Mouse (Mus musculus) frontal cortex, postnatal 10 days (tissue): ENCODE data around the gene BC017158.
A peak's percentile ranks its signal among the peaks of the same experiment; 100 is the strongest.

Experiments
- DNase-seq, 2 experiments: peaks; one replicate each; pipeline ENCODE4 v3.0.0; 2022; ENCODE audit warnings: low spot score in 2 of 2, mixed read lengths in 1 of 2

BC017158 gene

GRCm38 (mm10) chr7:128256783-128257334, 41.1 kb downstream of the BC017158 start:
- no peak for DNase-seq

- no peak for DNase-seq
Measured at GRCm38 (mm10) chr7:128255757-128256156, 42.2 kb downstream of the BC017158 start.

DNA sequence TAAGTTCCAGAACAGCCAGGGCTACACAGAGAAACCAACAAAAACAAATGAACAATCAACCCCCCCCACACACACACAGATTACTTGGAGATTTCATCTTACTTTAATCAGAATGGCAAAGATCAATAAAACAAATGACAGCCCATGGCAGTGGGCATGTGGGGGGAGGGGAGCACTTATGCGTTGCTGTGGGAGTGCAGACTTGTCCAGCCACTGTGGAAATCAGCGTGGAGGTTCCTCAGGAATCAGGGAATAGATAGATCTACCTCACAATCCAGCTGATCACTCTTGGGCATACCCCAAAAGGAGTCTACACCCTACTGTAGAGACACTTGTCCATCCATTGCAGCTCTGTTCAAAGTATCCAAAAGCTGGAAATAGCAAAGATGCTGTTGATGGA, 43.0 kb downstream of the BC017158 start:
- no peak for DNase-seq

DNA sequence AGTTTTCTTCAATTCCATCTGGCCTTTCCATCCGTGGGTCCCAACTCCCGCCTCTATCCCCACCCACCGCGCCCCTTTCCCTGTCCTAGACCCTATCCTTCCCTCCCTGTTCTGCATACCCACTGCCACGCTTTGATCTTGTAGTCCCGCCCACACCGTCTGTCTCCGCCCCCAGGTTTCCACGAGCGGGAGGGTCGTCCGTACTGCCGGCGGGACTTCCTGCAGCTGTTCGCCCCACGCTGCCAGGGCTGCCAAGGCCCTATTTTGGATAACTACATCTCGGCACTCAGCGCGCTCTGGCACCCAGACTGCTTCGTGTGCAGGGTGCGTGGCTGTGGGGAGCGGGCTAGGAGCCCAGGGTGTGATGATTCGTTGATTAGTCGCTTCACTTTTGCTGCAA, 45.4 kb downstream of the BC017158 start:
- DNase-seq = peak; percentile 63 to 72

- no peak for DNase-seq
Measured at GRCm38 (mm10) chr7:128251946-128252345, 46.0 kb downstream of the BC017158 start.

GRCm38 (mm10) chr7:128249998-128250397, 48.0 kb downstream of the BC017158 start:
- no peak for DNase-seq

GRCm38 (mm10) chr7:128248081-128249042, 49.6 kb downstream of the BC017158 start:
- no peak for DNase-seq

DNA sequence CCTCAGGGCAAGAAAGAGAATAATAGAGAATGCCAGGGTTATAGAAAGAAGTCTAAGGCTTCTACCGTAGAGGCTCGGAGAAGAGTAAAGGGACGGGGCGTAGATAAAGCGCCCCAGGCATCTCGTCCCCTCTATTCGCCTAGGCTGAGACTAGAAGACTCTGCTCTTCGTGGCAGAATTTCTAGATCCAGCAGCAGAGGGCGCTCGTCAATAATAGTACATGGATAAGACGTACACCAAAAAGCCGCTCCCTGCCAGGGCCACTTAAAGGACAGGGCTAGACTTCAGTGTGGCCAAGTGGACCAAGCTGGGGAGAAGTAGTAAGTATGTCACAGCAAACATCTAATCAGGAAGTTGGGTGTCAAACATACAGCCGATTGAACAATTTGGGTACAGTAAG, 50.5 kb downstream of the BC017158 start:
- peak; percentile 73 to 84 for DNase-seq

- DNase-seq = peak; percentile 44 to 61
Measured at GRCm38 (mm10) chr7:128246496-128247391, 51.2 kb downstream of the BC017158 start, which contains the start of gene Tgfb1i1. Gene Tgfb1i1 (plus strand): TSS chr7:128246812.

DNA sequence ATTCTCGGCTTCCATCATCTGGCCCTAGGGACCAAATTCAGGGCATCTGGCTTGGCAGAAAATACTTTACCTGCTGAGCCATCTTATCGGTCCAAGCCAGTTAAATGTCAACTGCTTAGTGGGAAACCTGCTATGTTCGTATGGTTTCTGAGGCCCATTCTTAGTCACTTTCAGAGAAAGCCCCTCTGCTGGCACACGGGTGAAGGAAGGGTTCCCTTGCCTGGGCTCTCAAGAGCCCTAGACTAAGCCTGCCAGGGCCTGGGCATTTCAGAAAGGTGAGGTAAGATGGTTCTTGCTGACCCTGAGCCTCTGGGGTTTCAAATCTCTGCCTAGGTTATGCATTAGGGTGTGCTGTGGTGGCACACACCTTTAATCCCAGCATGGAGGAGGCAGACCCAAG, 52.4 kb downstream of the BC017158 start:
- no peak for DNase-seq

DNA sequence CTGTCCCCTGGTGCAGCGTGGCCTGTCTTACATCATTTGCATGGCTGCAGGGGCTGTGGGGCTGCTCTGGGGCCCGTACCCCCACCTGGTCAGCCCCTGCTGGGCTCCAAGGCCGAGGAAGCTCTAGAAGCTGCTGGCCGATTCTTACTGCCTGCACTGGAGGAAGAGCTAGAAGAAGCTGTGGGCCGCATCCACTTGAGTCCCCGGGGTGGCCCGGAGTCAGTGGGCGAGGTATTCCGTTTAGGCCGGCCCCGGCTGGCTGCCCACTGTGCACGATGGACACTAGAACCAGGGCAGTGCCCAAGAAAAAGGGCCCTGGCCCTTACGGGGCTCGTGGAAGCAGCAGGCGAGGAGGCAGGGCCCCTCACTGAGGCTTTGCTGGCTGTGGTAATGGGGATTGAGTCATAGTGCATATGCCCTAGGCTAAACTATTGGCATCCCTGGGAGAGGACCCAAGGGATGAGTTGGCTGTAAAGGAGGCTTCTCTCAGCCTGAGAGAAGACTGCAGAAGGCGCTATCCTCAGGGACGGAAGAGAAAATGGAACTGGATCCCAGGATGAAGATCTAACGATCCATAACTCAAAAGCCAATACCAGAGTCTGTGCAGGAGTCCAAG, 53.5 kb downstream of the BC017158 start:
- DNase-seq = no peak

GRCm38 (mm10) chr7:128243921-128244320, 54.0 kb downstream of the BC017158 start:
- DNase-seq = no peak

GRCm38 (mm10) chr7:128242331-128242730, 55.6 kb downstream of the BC017158 start:
- no peak for DNase-seq

DNA sequence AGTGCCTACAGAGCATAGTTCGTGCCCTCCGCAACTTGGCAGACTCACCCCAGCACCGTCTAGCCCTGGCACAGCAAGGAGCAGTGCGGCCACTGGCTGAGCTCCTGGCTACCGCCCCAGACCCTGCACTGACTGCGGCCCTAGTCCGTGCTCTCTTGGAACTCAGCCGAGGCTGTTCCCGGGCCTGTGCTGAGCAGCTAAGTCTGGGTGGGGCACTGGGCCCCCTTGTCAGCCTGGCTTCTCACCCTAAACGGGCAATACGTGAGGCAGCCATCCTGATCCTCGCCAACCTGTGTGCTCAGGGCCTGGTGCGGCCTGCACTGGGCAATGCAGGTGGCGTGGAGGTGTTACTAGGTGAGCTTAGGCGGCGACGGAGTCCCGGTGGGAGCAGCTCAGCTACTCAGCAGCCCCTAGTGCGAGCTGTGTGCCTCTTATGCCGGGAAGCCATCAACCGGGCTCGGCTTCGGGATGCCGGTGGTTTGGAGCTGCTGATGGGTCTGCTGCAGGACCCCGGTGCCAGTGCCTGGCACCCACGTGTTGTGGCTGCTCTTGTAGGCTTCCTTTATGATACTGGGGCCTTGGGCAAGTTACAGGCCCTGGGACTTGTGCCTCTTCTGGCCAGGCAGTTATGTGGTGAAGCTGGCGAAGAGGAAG, 57.7 kb downstream of the BC017158 start:
- no peak for DNase-seq

DNA sequence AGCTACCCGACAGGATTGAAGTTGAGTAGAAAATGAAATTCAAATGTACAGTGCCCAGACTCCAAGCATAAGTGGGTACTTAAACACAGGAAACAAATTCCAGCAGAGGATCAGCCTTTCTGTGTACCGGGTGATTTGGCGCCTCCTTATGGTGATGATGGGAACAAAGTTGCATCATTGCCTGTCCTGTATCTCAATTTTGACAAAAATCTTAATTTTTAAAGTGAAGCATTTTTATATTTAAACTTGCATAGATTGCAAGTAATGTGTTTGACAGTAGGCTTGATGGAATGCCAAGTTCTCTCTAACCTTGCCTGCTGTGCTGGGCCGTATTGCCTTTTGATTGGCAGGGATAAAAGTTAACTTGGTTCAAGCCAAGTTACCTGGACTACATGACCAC, 59.0 kb downstream of the BC017158 start:
- DNase-seq = no peak

DNA sequence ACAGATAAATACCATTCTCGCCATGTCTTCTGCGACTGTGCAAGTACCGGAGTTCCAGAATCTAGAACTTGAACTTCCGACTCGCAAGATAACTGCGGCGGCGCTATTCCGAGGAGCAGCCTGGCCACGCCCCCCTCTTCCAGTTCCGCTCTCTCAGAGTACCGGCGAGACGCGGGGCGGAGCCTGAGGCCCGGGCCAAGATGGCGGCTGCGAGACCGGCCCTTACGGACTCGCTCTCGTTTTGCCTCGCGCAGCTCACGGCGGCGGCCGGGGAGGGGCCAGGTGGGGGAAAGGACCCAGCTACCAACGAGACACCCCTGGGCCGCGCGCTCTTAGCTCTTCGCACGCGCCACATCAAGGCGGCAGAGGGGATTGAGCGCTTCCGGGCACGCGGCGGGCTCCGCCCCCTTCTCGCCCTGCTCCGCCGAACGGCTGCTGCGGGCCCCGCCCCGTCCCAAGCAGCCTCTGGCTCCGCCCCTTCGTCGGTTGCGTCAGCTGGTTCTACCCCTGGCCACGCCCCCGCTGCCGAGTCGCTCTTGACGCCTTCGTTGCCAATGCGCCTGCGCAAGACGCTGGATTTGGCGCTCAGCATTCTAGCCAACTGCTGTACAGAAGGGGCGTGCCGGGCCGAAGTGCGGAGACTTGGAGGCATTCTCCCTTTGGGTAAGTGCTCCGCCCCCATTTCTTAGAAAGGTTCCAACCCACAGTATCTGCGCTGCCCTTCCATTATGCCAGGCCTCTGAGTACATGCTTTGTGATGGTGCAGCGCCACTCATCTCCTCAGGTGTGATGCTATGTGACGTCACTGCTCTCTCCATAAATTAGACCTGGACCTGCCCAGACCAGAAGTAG, 59.8 kb downstream of the BC017158 start, which contains the start of gene 9130023H24Rik:
Gene 9130023H24Rik (minus strand): TSS at position 105 of the 852 bp plus-strand sequence.
- peak; percentile 98 to 100 for DNase-seq

DNA sequence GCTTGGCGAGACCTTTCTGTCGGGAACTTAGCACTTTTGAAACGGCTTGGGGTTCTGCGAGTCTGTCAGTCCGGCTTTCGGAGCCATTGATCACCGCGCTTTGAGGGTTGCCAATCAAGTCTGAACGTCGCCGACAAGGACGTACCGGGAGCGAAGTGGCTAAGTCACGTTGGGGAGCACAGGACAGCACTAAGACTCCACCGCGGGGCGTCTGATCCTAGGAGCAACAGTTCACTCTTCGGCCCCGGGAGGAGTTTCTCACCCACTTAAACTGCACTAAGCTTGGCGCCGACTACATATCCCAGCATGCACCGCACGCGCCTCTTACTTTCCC, 60.4 kb downstream of the BC017158 start:
- DNase-seq = no peak

DNA sequence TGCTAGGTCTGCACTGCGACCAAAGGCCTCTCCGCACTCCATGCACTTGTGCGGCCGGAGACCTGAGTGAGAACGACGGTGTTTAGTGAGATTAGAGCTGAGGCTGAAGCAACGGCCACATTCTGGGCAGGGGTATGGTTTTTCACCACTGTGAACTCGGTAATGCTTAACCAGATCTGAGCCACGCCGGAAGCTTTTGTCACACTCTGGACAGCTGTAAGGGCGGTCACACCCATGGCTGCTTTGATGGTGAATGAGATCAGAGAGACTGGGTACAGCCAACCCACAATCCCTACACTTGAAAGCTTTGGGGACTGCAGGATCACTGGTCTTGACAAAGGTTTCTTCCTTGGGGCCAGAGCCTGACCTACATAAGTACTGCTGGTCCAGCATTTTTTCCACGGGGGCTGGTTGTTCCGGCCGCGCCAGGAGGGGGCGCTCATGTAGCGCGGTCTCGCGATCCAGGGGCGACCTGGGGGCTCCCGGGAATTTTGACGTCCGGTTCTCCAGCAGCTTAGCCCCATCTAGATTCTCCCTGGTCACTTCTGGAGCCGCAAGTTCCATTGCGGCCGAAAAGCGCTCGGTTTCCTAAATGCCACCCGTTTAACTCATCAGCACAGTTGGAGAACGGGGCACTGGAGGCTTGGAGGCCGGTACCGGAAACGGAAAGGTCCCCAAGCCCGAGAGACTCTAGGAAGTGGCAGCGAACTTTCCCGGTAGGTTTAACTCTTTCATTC, 60.9 kb downstream of the BC017158 start, which contains the start of gene Armc5:
Gene Armc5 (plus strand): TSS at position 487 of the 737 bp plus-strand sequence.
- DNase-seq = peak; percentile 75 to 80

- DNase-seq = no peak
Measured at GRCm38 (mm10) chr7:128236426-128236825, 61.5 kb downstream of the BC017158 start.
